Mouse (Mus musculus) C2C12 (cell line): ENCODE measurements at regions not wholly inside any gene's neighbourhood (a gene's known extent, or its start where the extent isn't known, plus 50 kb on each side); places are given as distances from the start of the nearest gene placed in this dataset.

Experiments
- H3K27me3 ChIP-seq: one replicate; pipeline ENCODE4 v1.6.1; 2011; ENCODE audit not compliant: control insufficient read depth, insufficient read depth, insufficient read length
- H3K36me3 ChIP-seq: one replicate; pipeline ENCODE4 v1.6.1; 2011; ENCODE audit not compliant: control insufficient read depth, insufficient read depth
- H3K4me3 ChIP-seq: one replicate; pipeline ENCODE4 v1.5.1; 2011; ENCODE audit warnings: mild to moderate bottlenecking, control low read depth; ENCODE audit not compliant: poor library complexity, insufficient read depth, severe bottlenecking
- H3K79me2 ChIP-seq: one replicate; pipeline ENCODE4 v1.6.1; 2011; ENCODE audit not compliant: control insufficient read depth, insufficient read depth
- H3K79me3 ChIP-seq: one replicate; pipeline ENCODE4 v1.6.1; 2011; ENCODE audit warnings: low read depth, control low read depth
- H3ac ChIP-seq: one replicate; pipeline ENCODE3; 2011; ENCODE audit warnings: low read depth; ENCODE audit not compliant: control insufficient read depth, insufficient read length
- CEBPB ChIP-seq: IDR thresholded peaks from one replicate; pipeline ENCODE4 v1.6.1; 2011; ENCODE audit warnings: low read depth, mild to moderate bottlenecking, control low read depth, moderate library complexity
- CTCF ChIP-seq: IDR thresholded peaks from one replicate; pipeline ENCODE4 v1.5.1; 2011; ENCODE audit not compliant: control insufficient read depth, insufficient read depth, insufficient read length
- FOSL1 ChIP-seq: IDR thresholded peaks from one replicate; pipeline ENCODE4 v1.8.0; 2011; ENCODE audit warnings: mild to moderate bottlenecking, low read length; ENCODE audit not compliant: poor library complexity, insufficient read depth, severe bottlenecking
- MAX ChIP-seq: IDR thresholded peaks from one replicate; pipeline ENCODE4 v1.6.1; 2011; ENCODE audit warnings: mild to moderate bottlenecking, control low read depth
- MYOD1 ChIP-seq: IDR thresholded peaks from one replicate; pipeline ENCODE4 v1.6.1; 2011; ENCODE audit warnings: low read depth; ENCODE audit not compliant: control insufficient read depth, insufficient read length
- MYOG ChIP-seq: IDR thresholded peaks from one replicate; pipeline ENCODE4 v1.6.1; 2011; ENCODE audit not compliant: control insufficient read depth, insufficient read length; ENCODE audit errors: extremely low read depth
- USF1 ChIP-seq: IDR thresholded peaks from one replicate; pipeline ENCODE4 v1.6.1; 2011; ENCODE audit warnings: low read depth, mild to moderate bottlenecking, control low read depth, moderate library complexity

DNA sequence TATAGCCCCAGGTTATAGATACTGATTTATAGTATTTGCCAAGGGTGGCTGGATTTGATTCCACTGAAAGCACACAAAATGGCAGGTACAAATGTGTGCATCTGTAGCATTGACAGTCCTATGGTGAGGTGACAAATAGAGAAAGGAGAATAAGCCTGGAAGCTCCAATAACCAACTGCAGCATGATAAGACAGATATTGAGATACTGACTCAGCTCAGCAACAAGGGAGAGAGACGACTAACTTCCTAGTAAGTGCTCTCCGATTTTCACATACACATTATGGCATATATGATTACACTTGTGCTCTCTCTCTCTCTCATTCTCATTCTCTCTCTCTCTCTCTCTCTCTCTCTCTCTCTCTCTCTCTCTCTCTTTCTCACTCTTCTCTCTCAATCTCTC is 923.1 kb downstream of the Flrt2 start:
- Histone ChIP-seq H3K36me3 (no peaks in the 10 kb centered on the region), H3ac (no peak overlapping the region), H3K79me3 (no peaks in the 10 kb centered on the region), H3K79me2 (no peaks in the 10 kb centered on the region), H3K27me3 (no peaks in the 10 kb centered on the region), H3K4me3 (no peak overlapping the region)
- TF ChIP-seq FOSL1 = no peak
- TF ChIP-seq MYOD1 = no peak
- TF ChIP-seq MYOG = no peak
- no peak for TF ChIP-seq CEBPB
- TF ChIP-seq MAX = no peak
- no peak for TF ChIP-seq CTCF
- no peak for TF ChIP-seq USF1

DNA sequence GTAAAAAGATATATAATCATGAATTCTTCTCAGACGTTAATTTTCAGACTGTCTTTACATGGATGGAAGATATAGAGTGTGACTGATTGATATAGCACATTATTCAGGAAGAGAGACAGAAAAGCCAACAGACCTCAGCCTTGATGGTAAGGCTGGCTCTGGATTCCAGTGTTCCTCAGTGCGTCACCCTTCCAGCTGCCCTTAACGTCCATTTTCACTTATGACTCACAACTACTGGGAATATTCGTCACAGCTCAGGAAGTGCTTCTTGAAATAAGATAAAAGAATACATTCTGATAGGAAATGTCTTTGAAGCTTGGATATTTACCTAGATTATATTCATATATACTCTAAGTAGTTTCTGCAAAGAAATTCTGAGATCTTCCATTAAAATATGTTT is 923.8 kb downstream of the Flrt2 start:
- TF ChIP-seq MYOD1 (no peak), CEBPB (no peak), CTCF (no peak), MAX (no peak), USF1 (no peak), FOSL1 (no peak), MYOG (no peak)
- no peak overlapping the region for H3K4me3 ChIP-seq

GRCm38 (mm10) chr12:96617226-96617625 is 925.2 kb downstream of the Flrt2 start:
- TF ChIP-seq MAX = no peak
- H3K79me2 ChIP-seq = no peaks in the 10 kb centered on the region
- H3K4me3 ChIP-seq = no peak overlapping the region
- H3K27me3 ChIP-seq = no peaks in the 10 kb centered on the region
- H3K79me3 ChIP-seq = no peaks in the 10 kb centered on the region
- no peaks in the 10 kb centered on the region for H3K36me3 ChIP-seq
- no peak overlapping the region for H3ac ChIP-seq

More for the DNA sequence above, 923.8 kb downstream of the Flrt2 start:
- Histone ChIP-seq H3K36me3 (no peaks in the 10 kb centered on the region), H3K27me3 (no peaks in the 10 kb centered on the region), H3ac (no peak overlapping the region), H3K79me3 (no peaks in the 10 kb centered on the region), H3K79me2 (no peaks in the 10 kb centered on the region)
